Mouse (Mus musculus) bone marrow, adult 2 months (tissue): Measurements from ENCODE around the gene Plpp3. TPM values are rescaled to one million over a fixed set of nuclear protein-coding genes. Genes with fewer than 3 reads are reported as not detected.

Source experiments
- H3K27ac ChIP-seq: fragments of 200-500 bp; 2 replicates; pipeline ENCODE4 v1.5.1; 2012; ENCODE audit warnings: low read depth, mild to moderate bottlenecking, control low read depth, inconsistent platforms, low read length; ENCODE audit not compliant: control insufficient read depth, poor library complexity, insufficient read depth
- H3K4me1 ChIP-seq: fragments of 200-500 bp; 2 replicates; pipeline ENCODE4 v1.6.1; 2011; ENCODE audit warnings: low read length; ENCODE audit not compliant: control insufficient read depth, insufficient read depth
- H3K4me3 ChIP-seq: fragments of 200-500 bp; replicated peaks from 2 replicates; pipeline ENCODE3; 2011; ENCODE audit warnings: mild to moderate bottlenecking, low read depth, low read length, control low read depth; ENCODE audit not compliant: control insufficient read depth
- CTCF ChIP-seq: fragments of 200-500 bp; IDR thresholded peaks from 2 replicates; pipeline ENCODE4 v1.5.1; 2011; ENCODE audit warnings: low read length, control low read depth; ENCODE audit not compliant: control insufficient read depth, insufficient read depth
- POLR2A ChIP-seq: fragments of 200-500 bp; IDR thresholded peaks from 2 replicates; pipeline ENCODE4 v1.6.1; 2011; ENCODE audit warnings: low read depth, mild to moderate bottlenecking, control low read depth, low read length, borderline replicate concordance; ENCODE audit not compliant: control insufficient read depth
- WGBS: fragments of 180-500 bp; shearing (Covaris S2); methylation state at CpG from one replicate; pipeline ENCODE4 v1.1.7; 2018; 5-methylcytosine and 5-hydroxymethylcytosine counted together
- polyA plus RNA-seq: library from polyadenylated mRNA; stranded (reverse); fragments of >200 nt; gene quantifications from 2 replicates; pipeline ENCODE4 v1.2.4, GENCODE M21; 2011; ENCODE audit warnings: low replicate concordance; ENCODE audit not compliant: missing spikeins, insufficient read depth, insufficient read length

Gene Plpp3
- polyA plus RNA-seq, 1 experiment, result 7.9 TPM

- Histone ChIP-seq H3K4me1 (no peaks in the 10 kb centered on the region), H3K27ac (no peak overlapping the region), H3K4me3 (no peak overlapping the region)
- 80% methylated on average over 14 of the region's 14 CpGs for WGBS
- no peak for TF ChIP-seq CTCF
- TF ChIP-seq POLR2A, result no peak
Measured at GRCm38 (mm10) chr4:105200624-105201524, 43.7 kb downstream of the Plpp3 start.

GRCm38 (mm10) chr4:105202439-105202838, 45.3 kb downstream of the Plpp3 start:
- no peak for TF ChIP-seq POLR2A
- TF ChIP-seq CTCF, result no peak
- Histone ChIP-seq H3K4me1 (no peaks in the 10 kb centered on the region; the same call in 1 of the 2 replicates), H3K27ac (no peak overlapping the region), H3K4me3 (no peak overlapping the region)
- WGBS, result 72% methylated on average over 3 of the region's 3 CpGs

GRCm38 (mm10) chr4:105203303-105203761, 46.2 kb downstream of the Plpp3 start:
- Histone ChIP-seq H3K4me3 (no peak overlapping the region), H3K27ac (no peak overlapping the region), H3K4me1 (no peaks in the 10 kb centered on the region; the same call in 1 of the 2 replicates)
- no peak for TF ChIP-seq CTCF
- no peak for TF ChIP-seq POLR2A
- WGBS, result 74% methylated on average over 2 of the region's 2 CpGs

- Histone ChIP-seq H3K27ac (no peak overlapping the region), H3K4me1 (no peaks in the 10 kb centered on the region; the same call in 1 of the 2 replicates), H3K4me3 (no peak overlapping the region)
- WGBS, result 36% methylated on average over 9 of the region's 9 CpGs
- TF ChIP-seq POLR2A, result no peak
- TF ChIP-seq CTCF, result no peak
Measured at GRCm38 (mm10) chr4:105204071-105204470, 46.9 kb downstream of the Plpp3 start.

- no peak overlapping the region for H3K4me3 ChIP-seq
- TF ChIP-seq CTCF (no peak), POLR2A (no peak)
- H3K4me1 ChIP-seq, result no peaks in the 10 kb centered on the region; the same call in 1 of the 2 replicates
- H3K27ac ChIP-seq, result no peak overlapping the region
- 59% methylated on average over 15 of the region's 15 CpGs for WGBS
Measured at GRCm38 (mm10) chr4:105205045-105205851, 48.1 kb downstream of the Plpp3 start.

GRCm38 (mm10) chr4:105206102-105206501, 49.0 kb downstream of the Plpp3 start:
- no peaks in the 10 kb centered on the region; the same call in 1 of the 2 replicates for H3K4me1 ChIP-seq
- 71% methylated on average over 6 of the region's 6 CpGs for WGBS
- TF ChIP-seq CTCF (no peak), POLR2A (no peak)
- H3K27ac ChIP-seq, result no peak overlapping the region
- no peak overlapping the region for H3K4me3 ChIP-seq

- Histone ChIP-seq H3K4me3 (no peak overlapping the region), H3K4me1 (no peaks in the 10 kb centered on the region; the same call in 1 of the 2 replicates), H3K27ac (no peak overlapping the region)
- no peak for TF ChIP-seq POLR2A
- no peak for TF ChIP-seq CTCF
- WGBS, result 7% methylated on average over 8 of the region's 8 CpGs
Measured at GRCm38 (mm10) chr4:105206995-105207394, 49.8 kb downstream of the Plpp3 start.

- TF ChIP-seq POLR2A, result no peak
- no peak for TF ChIP-seq CTCF
- Histone ChIP-seq H3K4me3 (no peak overlapping the region), H3K4me1 (no peaks in the 10 kb centered on the region; the same call in 1 of the 2 replicates), H3K27ac (no peak overlapping the region)
- WGBS, result 66% methylated on average over 4 of the region's 4 CpGs
Measured at GRCm38 (mm10) chr4:105207641-105208040, 50.5 kb downstream of the Plpp3 start.
